Mouse (Mus musculus): ENCODE results near the gene Acsl5.

DNA sequence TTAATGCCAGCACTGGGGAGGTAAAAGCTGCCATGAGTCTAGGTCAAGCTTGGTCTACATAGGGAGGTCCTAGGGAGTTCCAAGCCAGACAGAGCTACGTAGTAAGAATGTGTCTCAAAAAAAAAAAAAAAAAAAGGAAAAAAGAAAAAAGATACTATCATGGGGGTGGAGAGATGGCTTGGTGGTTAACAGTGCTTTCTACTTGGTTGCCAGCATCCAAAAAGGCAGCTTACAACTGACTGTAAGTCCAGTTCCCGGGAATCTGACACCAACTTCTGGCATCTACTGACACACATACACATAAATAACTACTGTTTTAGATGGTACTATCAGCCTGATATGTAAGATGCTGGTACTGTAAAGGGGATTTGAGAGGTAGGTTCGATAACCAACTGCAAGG is 42.7 kb upstream of the Acsl5 start:
- TF ChIP-seq TAL1 (conservative IDR thresholded peaks at IDR 0.05; ENCODE audit: low read depth, low read length) (no peak), CTCF (IDR thresholded peaks at IDR 0.05; ENCODE audit: low read depth, low read length) (no peak), GATA1 (IDR thresholded peaks at IDR 0.05; ENCODE audit: borderline replicate concordance, low read length) (no peak), POLR2AphosphoS5 (IDR thresholded peaks at IDR 0.05; ENCODE audit: insufficient replicate concordance, low read depth, low read length) (no peak), GATA2 (IDR thresholded peaks at IDR 0.05; ENCODE audit: borderline replicate concordance, low read depth, low read length) (no peak)
